ENCODE assay signal across 8 mouse cellular contexts in genomic region chr10:68249355-68249782, GRCm38 (mm10). TPM values are rescaled to one million over a fixed set of nuclear protein-coding genes. Genes with fewer than 3 reads are reported as not detected.
DNase-seq lines count a peak whose midpoint lies in the region; ATAC-seq and TF ChIP-seq lines count a peak whose summit lies in the region.

No protein-coding gene starts in this region.

- intact Hi-C loops in left cerebral cortex, postnatal 25 days (cut with DNase I): no loop called here

- no peaks in the 10 kb centered on the region for H3K27me3 ChIP-seq in kidney, adult 2 months (replicated peaks; ENCODE audit: control insufficient read depth, insufficient read depth, low read length)
- no peaks in the 10 kb centered on the region for H3K27me3 ChIP-seq in liver, embryonic 16.5 days (ENCODE audit: control insufficient read depth, insufficient read depth, low read depth, low read length)

- H3K36me3 ChIP-seq in kidney, adult 2 months (ENCODE audit: control insufficient read depth, insufficient read depth, low read length): no peaks in the 10 kb centered on the region
- H3K36me3 ChIP-seq in liver, embryonic 16.5 days (ENCODE audit: control insufficient read depth, insufficient read depth): no peaks in the 10 kb centered on the region

- no peak overlapping the region for H3K4me3 ChIP-seq in kidney, adult 2 months (ENCODE audit: insufficient read depth, low read depth, low read length)
- H3K4me3 ChIP-seq in liver, embryonic 16.5 days (ENCODE audit: low read depth, low read length): no peak overlapping the region

- no peak overlapping the region for H3K4me2 ChIP-seq in liver, embryonic 16.5 days (ENCODE audit: low read depth, low read length)

- peak; percentile 47; the same call in 1 of the 2 replicates for ATAC-seq in liver, embryonic 16.5 days (ENCODE audit: low read depth)
- no peak for ATAC-seq in erythroblast, adult 5-6 weeks (replicated peaks; ENCODE audit: low FRiP score, poor library complexity, severe bottlenecking)

- TF ChIP-seq CTCF in kidney, adult 2 months (conservative IDR thresholded peaks at IDR 0.05; ENCODE audit: insufficient read depth, insufficient read length, low read depth, low read length): no peak

- H3K9me3 ChIP-seq in liver, embryonic 16.5 days (replicated peaks; ENCODE audit: control insufficient read depth, low read length): no peaks in the 10 kb centered on the region

- H3K9ac ChIP-seq in liver, embryonic 16.5 days (ENCODE audit: low read depth, low read length): 0 out of 2 replicates have a peak overlapping the region, but pooled peaks have one; percentile 20

- H3K27ac ChIP-seq in kidney, adult 2 months (ENCODE audit: insufficient read depth, low read depth, low read length): peak overlapping the region; percentile 45
- no peak overlapping the region for H3K27ac ChIP-seq in liver, embryonic 16.5 days (ENCODE audit: low read length)

- 27% methylated on average over 6 of the region's 6 CpGs for WGBS in kidney, adult 2 months
- 18% methylated on average over 6 of the region's 6 CpGs for WGBS in liver, embryonic 16.5 days (ENCODE audit: insufficient replicate concordance)

- peak; percentile 45 for DNase-seq in kidney, adult 2 months
- no peak for DNase-seq in kidney, adult 18-20 months
- peak; percentile 68 for DNase-seq in CD4-positive helper T cell, adult 2 months (ENCODE audit: low read depth, low spot score)
- peak; percentile 36 for DNase-seq in c-Kit-positive CD71-negative TER-119-negative erythroid progenitor cells, embryonic 14.5 days (ENCODE audit: low read depth)
- no peak for DNase-seq in frontal cortex, adult 2 months (ENCODE audit: extremely low spot score in 1 of 2, low spot score in 1 of 2)
- DNase-seq in left cerebral cortex, postnatal 25 days (ENCODE audit: low spot score in 2 of 2): no peak

- TF ChIP-seq POLR2A in kidney, adult 2 months (IDR thresholded peaks at IDR 0.05; ENCODE audit: low read depth, low read length): no peak

- H3K4me1 ChIP-seq in kidney, adult 2 months (ENCODE audit: control insufficient read depth, insufficient read depth, low read length): peaks cover 22% of the 10 kb centered on the region; the same call in 1 of the 2 replicates
- peaks cover 4% of the 10 kb centered on the region for H3K4me1 ChIP-seq in liver, embryonic 16.5 days (ENCODE audit: control insufficient read depth, low read depth, low read length)

RNA-seq across cellular contexts. Expression of gene Arid5b, which starts 29.2 kb away (rescaled TPM):
- 7.7 and 8.6 TPM in 2 replicates for polyA plus RNA-seq in kidney, adult 2 months (2012; rRNA removed)
- polyA plus RNA-seq in liver, embryonic 16.5 days (2015; fragmentation: Nextera tagmentation; extraction: Ambion mirVana): 6.7 and 7.8 TPM in 2 replicates
- 8.3 and 9.1 TPM in 2 replicates for polyA plus RNA-seq in frontal cortex, adult 2 months (2012; rRNA removed)
- 7.5 and 11.3 TPM in 2 replicates for total RNA-seq in erythroblast, adult 5-6 weeks (2015; ENCODE audit: low replicate concordance)
- 4.2 and 4.3 TPM in 2 replicates for total RNA-seq in erythroblast, adult 5-6 weeks (2017; ENCODE audit: low replicate concordance)
- total RNA-seq in left cerebral cortex, postnatal 25 days (2021): 10 to 100 TPM; 27.8 to 29.7 TPM

Comparison
In these comparisons a context has a peak if more than half of its experiments do, and no peak if none do; other contexts are left out.
1. DNase-seq: peak in kidney, adult 2 months (single experiment), CD4-positive helper T cell, adult 2 months (single experiment) and c-Kit-positive CD71-negative TER-119-negative erythroid progenitor cells, embryonic 14.5 days (single experiment); none in kidney, adult 18-20 months (single experiment), frontal cortex, adult 2 months (0 of 2) and left cerebral cortex, postnatal 25 days (0 of 2).